Mouse (Mus musculus) splenic B cell, adult 2 months (primary cell): ENCODE data around the gene Dgkz.

Experiments
- DNase-seq: peaks from one replicate; pipeline ENCODE4 v3.0.0-alpha.2; 2011; ENCODE audit warnings: low read depth, low spot score
- H3K27me3 ChIP-seq: 2 replicates; pipeline ENCODE4 v1.6.1; 2012; ENCODE audit warnings: mild to moderate bottlenecking, low read length, moderate library complexity, mixed read lengths; ENCODE audit not compliant: control insufficient read depth, poor library complexity, insufficient read depth, severe bottlenecking
- H3K36me3 ChIP-seq: 2 replicates; pipeline ENCODE4 v1.6.1; 2012; ENCODE audit warnings: mild to moderate bottlenecking, low read length, moderate library complexity, mixed read lengths; ENCODE audit not compliant: control insufficient read depth, poor library complexity, insufficient read depth, severe bottlenecking

Gene Dgkz

GRCm38 (mm10) chr2:91913328-91914110 is 62.1 kb downstream of the Dgkz start:
- peaks cover 4% of the 10 kb centered on the region for H3K36me3 ChIP-seq
- no peak for DNase-seq
- H3K27me3 ChIP-seq = no peaks in the 10 kb centered on the region

DNA sequence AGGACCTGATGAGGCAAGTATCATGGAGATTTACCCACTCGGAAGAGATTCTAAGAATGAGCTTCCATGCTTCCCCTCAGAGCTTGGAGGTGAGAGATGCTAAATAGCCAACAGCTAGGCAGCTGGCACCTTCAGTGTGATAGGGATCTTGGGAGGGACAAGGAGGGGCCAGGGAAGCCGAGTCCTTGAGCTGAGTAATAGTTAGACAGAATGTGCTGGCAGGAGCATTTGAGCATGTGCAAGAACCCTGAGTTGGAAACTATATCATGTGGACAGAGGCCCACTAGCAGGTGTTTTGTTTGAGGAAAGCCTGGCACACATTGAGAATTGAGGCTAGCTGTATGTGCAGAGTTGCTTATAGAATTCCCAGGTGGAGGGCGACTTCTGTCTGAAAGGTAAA is 63.0 kb downstream of the Dgkz start:
- no peak for DNase-seq
- no peaks in the 10 kb centered on the region for H3K27me3 ChIP-seq
- peaks cover 3% of the 10 kb centered on the region for H3K36me3 ChIP-seq

- no peak for DNase-seq
- H3K36me3 ChIP-seq = peaks cover 6% of the 10 kb centered on the region
- H3K27me3 ChIP-seq = no peaks in the 10 kb centered on the region
These were observed 69.5 kb downstream of the Dgkz start for GRCm38 (mm10) chr2:91906141-91906540.

DNA sequence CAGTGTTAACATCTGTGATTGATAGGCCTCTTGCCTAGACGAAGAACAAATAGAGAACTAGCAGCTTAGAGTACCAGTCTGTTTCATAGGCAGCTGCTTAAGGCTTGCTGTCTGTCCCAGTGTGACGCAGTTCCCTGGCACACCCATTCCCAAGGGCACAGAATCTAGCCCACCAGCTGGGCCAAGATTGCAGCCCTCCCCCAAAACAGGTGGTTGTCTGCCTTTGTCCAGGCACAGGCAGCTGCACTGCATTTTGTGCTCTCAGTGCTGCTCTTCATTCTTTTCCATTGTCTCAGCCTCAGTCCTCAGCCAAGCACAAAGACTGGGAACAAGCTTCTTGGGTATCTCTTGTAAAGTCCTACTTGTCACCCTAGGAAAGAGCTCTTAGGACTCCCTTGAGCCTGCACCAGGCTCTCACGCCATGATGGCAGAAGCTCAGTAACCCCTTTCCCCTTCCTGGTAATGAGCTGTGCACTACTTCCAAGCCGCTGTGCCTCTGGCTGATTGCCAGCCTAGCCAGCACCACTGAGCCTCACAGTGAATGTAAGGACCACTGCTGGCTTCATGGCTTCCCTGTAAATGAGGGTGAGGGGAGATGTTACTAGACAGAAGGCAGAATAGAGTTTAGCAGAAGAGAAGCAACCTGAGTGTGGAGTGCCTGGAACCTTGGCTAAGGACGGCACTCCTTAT is 70.9 kb downstream of the Dgkz start:
- no peak for DNase-seq
- Histone ChIP-seq H3K36me3 (peaks cover 6% of the 10 kb centered on the region), H3K27me3 (no peaks in the 10 kb centered on the region)

- DNase-seq = no peak
- peaks cover 6% of the 10 kb centered on the region for H3K36me3 ChIP-seq
- no peaks in the 10 kb centered on the region for H3K27me3 ChIP-seq
These were observed 72.3 kb downstream of the Dgkz start for GRCm38 (mm10) chr2:91903171-91903925.

GRCm38 (mm10) chr2:91902336-91902735 is 73.3 kb downstream of the Dgkz start:
- H3K36me3 ChIP-seq = peaks cover 9% of the 10 kb centered on the region
- DNase-seq = no peak
- H3K27me3 ChIP-seq = no peaks in the 10 kb centered on the region

DNA sequence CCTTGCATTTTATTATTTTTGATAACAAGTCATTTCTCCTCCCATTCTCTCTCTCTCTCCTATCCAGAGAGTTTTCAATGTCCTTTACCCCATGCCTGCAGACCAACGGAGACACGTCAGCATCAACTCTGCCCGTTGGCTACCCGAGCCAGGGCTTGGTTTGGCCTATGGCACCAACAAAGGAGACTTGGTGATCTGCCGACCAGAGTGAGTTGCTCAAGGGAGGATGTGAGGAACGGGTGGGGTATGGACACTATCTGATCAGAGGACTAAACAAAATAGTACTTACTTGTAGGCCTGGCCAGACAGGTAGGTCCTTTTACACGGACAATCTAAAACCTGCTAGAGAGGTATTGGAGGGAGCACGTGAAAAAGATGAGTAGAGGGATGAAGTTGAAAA is 75.2 kb downstream of the Dgkz start:
- no peak for DNase-seq
- peaks cover 9% of the 10 kb centered on the region for H3K36me3 ChIP-seq

DNA sequence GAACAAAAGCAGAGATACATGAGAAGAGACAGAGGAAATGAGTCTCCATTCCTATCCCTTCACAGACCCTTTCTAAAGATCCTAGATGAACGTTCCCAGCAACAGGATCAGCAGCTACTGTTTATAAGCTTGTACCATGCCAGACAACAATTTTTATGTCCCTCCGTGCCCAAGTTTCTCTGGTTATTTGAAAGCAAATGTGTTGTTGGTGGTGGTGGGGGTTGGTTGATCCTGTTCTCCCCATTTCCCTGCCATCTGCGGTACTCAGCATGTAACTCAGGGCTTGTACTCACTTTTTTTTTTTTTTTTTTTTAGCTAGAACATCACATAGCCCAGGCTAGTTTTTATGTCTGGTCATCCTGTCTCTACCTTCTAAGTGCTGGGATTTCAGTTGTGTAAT is 76.5 kb downstream of the Dgkz start:
- Histone ChIP-seq H3K27me3 (no peaks in the 10 kb centered on the region), H3K36me3 (peaks cover 10% of the 10 kb centered on the region)
- DNase-seq = no peak

More for the DNA sequence above, 75.2 kb downstream of the Dgkz start:
- no peaks in the 10 kb centered on the region for H3K27me3 ChIP-seq

- peaks cover 10% of the 10 kb centered on the region for H3K36me3 ChIP-seq
- DNase-seq = no peak
- H3K27me3 ChIP-seq = no peaks in the 10 kb centered on the region
These were observed 77.7 kb downstream of the Dgkz start for GRCm38 (mm10) chr2:91897968-91898367.

DNA sequence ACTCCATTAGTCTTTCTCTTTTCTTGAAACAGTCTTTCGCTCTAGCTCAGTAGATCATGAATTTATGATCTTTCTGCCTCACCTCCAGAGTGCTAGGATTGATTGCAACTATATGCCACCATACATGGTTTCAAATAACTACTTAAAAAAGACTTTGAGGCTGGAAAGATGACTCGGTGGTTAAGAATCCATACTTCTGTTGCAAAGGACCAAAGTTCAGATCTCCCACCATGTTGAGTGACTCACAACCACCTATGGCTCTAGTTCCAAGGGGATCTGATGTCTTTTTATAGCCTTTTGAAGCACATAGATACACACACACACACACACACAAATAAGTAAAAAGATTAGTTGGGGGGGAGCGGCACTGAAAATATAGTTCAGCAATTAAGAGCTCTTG is 80.3 kb downstream of the Dgkz start:
- peaks cover 8% of the 10 kb centered on the region for H3K36me3 ChIP-seq
- no peak for DNase-seq
- H3K27me3 ChIP-seq = no peaks in the 10 kb centered on the region

DNA sequence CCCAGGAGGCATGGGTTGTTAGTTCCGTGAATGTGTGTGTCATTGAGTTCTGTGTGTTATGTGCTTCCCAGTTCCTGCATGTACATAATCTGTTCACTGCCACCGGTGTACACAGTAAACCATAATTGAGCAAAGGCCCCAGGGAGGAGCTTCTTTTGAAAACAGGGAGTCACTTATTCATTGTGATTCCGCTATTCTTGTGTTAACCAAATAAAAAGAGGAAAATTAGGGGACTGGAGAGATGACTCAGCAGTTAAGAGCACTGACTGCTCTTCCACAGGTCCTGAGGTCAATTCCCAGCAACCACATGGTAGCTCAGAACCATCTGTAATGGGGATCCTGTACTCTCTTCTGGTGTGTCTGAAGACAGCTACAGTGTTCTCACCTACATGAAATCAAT is 80.9 kb downstream of the Dgkz start:
- Histone ChIP-seq H3K27me3 (no peaks in the 10 kb centered on the region), H3K36me3 (peaks cover 6% of the 10 kb centered on the region; the same call in 1 of the 2 replicates)
- no peak for DNase-seq

GRCm38 (mm10) chr2:91884616-91885015 is 91.0 kb downstream of the Dgkz start:
- DNase-seq = no peak
- Histone ChIP-seq H3K27me3 (no peaks in the 10 kb centered on the region), H3K36me3 (peaks cover 6% of the 10 kb centered on the region)

DNA sequence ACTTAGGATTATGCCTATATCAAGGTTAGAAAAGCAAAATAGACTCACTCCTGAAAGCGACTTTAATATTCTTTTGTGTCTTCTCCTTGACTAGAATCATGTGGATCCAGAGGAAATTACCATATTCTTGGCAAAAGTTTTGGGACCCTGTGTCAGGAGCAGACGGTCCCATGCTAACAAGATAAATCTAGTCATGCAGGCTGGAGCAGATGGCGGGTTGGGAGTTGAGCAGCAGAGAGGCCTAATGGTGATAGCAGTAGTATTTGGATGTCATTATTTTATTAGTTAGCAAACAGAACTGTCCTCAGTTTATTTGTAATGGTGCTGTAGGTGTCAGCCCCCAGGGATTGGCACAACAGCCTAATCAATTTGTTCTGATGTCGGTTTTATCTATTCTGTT is 91.7 kb downstream of the Dgkz start:
- no peak for DNase-seq
- H3K27me3 ChIP-seq = no peaks in the 10 kb centered on the region
- peaks cover 6% of the 10 kb centered on the region for H3K36me3 ChIP-seq
